Mouse (Mus musculus): ENCODE data around the gene Aplp2. TPM values are rescaled to one million over a fixed set of nuclear protein-coding genes. Genes with fewer than 3 reads are reported as not detected.

The Aplp2 gene
- polyA plus RNA-seq, 1 experiment from 2014 or later = 167 TPM

DNA sequence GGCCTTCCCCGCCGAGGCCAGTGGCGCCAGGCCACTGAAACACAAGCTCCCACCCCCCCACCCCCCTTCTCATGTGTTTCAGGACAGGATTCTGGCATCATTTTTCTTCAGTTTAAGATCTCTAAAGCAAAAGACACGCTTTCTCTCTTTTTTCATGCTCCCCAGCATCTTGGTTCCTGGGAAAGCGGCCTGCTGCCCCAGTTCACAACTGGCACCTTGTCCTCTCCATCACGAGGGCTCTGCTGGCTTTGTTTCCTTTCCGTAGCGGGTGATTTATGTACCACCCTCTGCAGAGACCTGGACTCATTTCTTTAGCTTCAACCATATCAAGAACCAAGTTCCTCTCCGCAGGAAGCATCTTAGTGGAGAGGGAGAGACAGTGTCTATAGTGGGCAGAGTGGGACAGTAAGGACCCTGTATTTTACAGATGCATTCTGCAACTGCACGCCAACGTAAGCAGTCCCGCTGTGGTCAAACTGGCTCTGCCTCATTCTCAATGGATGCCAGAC, 939 bp upstream of the Aplp2 start:
- Histone ChIP-seq H3K27me3 (ENCODE audit: control insufficient read depth, insufficient read depth, low read length) (no peaks in the 10 kb centered on the region), H3K36me3 (ENCODE audit: control insufficient read depth, insufficient read depth, low read length) (no peaks in the 10 kb centered on the region), H3K4me3 (ENCODE audit: low read depth, low read length) (peak overlapping the region; percentile 96), H3K4me1 (ENCODE audit: control insufficient read depth, insufficient read depth, low read length) (peaks cover 4% of the 10 kb centered on the region; the same call in 1 of the 2 replicates), H3K9ac (ENCODE audit: low read length) (peak overlapping the region; percentile 83), H3K4me2 (ENCODE audit: low read depth, severe bottlenecking) (peak overlapping the region; percentile 83), H3K9me3 (ENCODE audit: control insufficient read depth, low read length) (no peaks in the 10 kb centered on the region), H3K27ac (replicated peaks; ENCODE audit: low read depth, low read length) (peak overlapping the region; percentile 81)
- ATAC-seq (ENCODE audit: insufficient number of reproducible peaks, low FRiP score, low TSS enrichment, low read depth) (no peak), DNase-seq (ENCODE audit: low spot score) (no peak)
- WGBS = 19% methylated on average over 12 of the region's 12 CpGs

DNA sequence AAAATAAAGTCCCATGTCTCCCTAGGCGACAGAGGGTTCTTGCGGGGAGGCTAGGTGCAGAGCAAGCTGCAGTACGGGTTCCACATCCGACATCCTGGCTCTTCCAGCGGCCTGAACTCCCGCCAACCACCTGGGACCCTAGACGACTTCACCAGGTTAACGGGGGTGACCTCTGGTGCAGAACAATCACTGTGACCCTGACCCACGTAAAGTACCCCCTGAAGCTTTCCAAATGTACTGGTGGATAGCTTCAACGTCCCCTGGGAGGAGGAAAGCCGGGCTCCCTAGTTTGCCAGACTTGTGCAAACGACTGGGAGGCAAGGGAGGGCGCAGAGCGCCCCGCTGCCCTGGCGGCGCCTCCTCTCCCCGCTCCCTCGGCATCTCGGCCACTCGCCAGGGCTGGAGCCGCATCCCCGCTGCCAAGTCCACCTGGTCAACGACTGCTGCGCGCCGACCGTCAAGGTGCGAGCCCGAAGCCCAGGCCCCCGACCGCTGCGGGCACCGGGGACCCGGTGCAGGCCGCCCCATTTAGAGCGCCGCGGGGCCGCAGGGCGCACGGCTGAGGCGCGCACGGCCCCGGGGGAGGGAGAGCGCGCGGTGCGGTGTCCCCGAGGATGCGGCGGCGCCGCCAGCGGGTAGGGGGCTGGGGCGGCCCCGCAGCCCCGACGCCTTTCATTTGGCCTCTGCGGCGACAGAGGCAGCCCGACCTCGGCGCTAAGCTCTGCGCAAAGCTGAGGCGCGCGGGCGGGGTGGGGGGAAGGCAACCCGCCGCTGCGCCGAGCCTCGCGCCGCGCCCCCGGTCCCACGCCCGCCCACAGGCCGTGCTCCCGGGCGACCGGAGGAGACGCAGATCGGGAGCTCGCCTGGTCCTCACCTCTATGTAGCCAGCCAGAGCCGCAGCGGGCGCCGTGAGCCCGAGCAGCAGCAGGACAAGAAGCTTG, 596 bp downstream of the Aplp2 start:
- Histone ChIP-seq H3K4me1 (ENCODE audit: control insufficient read depth, insufficient read depth, low read length) (peaks cover 7% of the 10 kb centered on the region; the same call in 1 of the 2 replicates), H3K36me3 (ENCODE audit: control insufficient read depth, insufficient read depth, low read length) (no peaks in the 10 kb centered on the region), H3K9me3 (ENCODE audit: control insufficient read depth, low read length) (no peaks in the 10 kb centered on the region), H3K27ac (replicated peaks; ENCODE audit: low read depth, low read length) (peak overlapping the region; percentile 86), H3K4me2 (ENCODE audit: low read depth, severe bottlenecking) (peak overlapping the region; percentile 86), H3K27me3 (ENCODE audit: control insufficient read depth, insufficient read depth, low read length) (no peaks in the 10 kb centered on the region), H3K9ac (ENCODE audit: low read length) (peak overlapping the region; percentile 68), H3K4me3 (ENCODE audit: low read depth, low read length) (peak overlapping the region; percentile 96)
- under 1% methylated on average over 74 of the region's 93 CpGs for WGBS
- ATAC-seq (ENCODE audit: insufficient number of reproducible peaks, low FRiP score, low TSS enrichment, low read depth) (peak; percentile 58; the same call in 1 of the 2 replicates), DNase-seq (ENCODE audit: low spot score) (peak; percentile 59)

DNA sequence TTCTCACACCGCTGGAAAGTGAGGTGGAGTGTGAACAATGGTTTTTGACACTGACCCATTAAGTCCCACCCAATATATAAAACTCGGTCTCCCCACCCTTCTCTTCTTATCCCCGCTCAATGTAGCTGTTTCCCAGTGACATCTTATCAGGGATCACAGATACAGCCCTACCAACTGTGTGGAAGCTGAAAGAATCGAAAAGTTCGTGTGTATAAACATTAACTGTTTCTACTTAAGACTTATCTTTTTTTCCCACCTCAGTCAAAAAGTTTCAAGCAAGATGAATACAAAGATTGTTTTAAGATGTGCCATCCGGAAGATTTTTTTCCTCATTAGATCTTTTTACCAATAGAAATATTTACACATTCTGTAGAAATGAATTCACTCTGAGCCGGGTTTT, 1.5 kb downstream of the Aplp2 start:
- ATAC-seq (ENCODE audit: insufficient number of reproducible peaks, low FRiP score, low TSS enrichment, low read depth) = no peak
- no peaks in the 10 kb centered on the region for H3K36me3 ChIP-seq (ENCODE audit: control insufficient read depth, insufficient read depth, low read length)
- peak overlapping the region; percentile 96 for H3K4me3 ChIP-seq (ENCODE audit: low read depth, low read length)
- 36% methylated on average over 7 of the region's 7 CpGs for WGBS
- H3K9ac ChIP-seq (ENCODE audit: low read length) = no peak overlapping the region
- no peak overlapping the region for H3K27ac ChIP-seq (replicated peaks; ENCODE audit: low read depth, low read length)
- no peak for DNase-seq (ENCODE audit: low spot score)
- H3K27me3 ChIP-seq (ENCODE audit: control insufficient read depth, insufficient read depth, low read length) = no peaks in the 10 kb centered on the region
- peaks cover 7% of the 10 kb centered on the region; the same call in 1 of the 2 replicates for H3K4me1 ChIP-seq (ENCODE audit: control insufficient read depth, insufficient read depth, low read length)
- no peaks in the 10 kb centered on the region for H3K9me3 ChIP-seq (ENCODE audit: control insufficient read depth, low read length)
- peak overlapping the region; percentile 86; the same call in 1 of the 2 replicates for H3K4me2 ChIP-seq (ENCODE audit: low read depth, severe bottlenecking)

DNA sequence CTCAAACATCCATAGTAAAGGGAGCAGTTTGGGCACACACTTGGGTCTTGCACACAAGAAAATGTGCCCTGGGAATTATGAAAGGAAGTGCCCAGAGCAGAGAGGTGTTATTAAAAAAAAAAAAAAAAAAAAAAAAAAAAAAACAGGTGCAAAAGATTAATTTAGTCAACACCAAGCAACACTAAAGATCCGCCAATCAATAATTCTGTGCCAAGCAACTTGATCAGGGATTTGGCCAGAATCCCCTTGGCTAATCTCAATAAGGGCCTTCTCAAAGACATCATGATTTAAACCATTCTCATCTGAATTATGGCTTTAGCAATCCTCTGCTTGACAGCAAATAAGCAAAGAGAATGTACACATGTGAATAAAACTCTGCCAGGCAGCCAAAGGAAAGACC, 2.1 kb downstream of the Aplp2 start:
- 80% methylated on average over 1 of the region's 1 CpGs for WGBS
- ATAC-seq (ENCODE audit: insufficient number of reproducible peaks, low FRiP score, low TSS enrichment, low read depth) = no peak
- peaks cover 7% of the 10 kb centered on the region; the same call in 1 of the 2 replicates for H3K4me1 ChIP-seq (ENCODE audit: control insufficient read depth, insufficient read depth, low read length)

DNA sequence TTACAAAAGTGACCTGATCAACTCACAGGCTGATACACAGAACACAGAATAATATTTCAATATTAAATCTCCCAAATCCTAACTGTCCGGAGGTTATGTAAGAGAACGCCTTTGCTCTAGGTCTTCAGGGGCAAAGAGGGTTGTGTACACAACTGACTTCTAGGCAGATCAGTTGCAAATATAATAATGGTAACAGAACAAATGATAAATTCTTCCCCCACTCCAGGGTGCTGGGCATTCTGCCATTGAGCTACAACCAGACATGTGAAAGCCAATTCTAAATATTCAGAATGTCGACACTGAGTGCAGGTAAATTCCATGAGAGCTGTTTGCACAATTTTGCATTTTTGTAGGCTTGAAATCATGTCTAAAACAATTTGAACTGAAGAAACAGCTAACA, 3.9 kb downstream of the Aplp2 start:
- H3K27me3 ChIP-seq (ENCODE audit: control insufficient read depth, insufficient read depth, low read length) = no peaks in the 10 kb centered on the region
- no peak overlapping the region for H3K4me3 ChIP-seq (ENCODE audit: low read depth, low read length)
- no peak overlapping the region for H3K9ac ChIP-seq (ENCODE audit: low read length)
- peaks cover 4% of the 10 kb centered on the region; the same call in 1 of the 2 replicates for H3K4me1 ChIP-seq (ENCODE audit: control insufficient read depth, insufficient read depth, low read length)
- H3K27ac ChIP-seq (replicated peaks; ENCODE audit: low read depth, low read length) = no peak overlapping the region
- no peaks in the 10 kb centered on the region for H3K9me3 ChIP-seq (ENCODE audit: control insufficient read depth, low read length)
- no peak for ATAC-seq (ENCODE audit: insufficient number of reproducible peaks, low FRiP score, low TSS enrichment, low read depth)
- H3K4me2 ChIP-seq (ENCODE audit: low read depth, severe bottlenecking) = no peak overlapping the region
- WGBS = 97% methylated on average over 3 of the region's 3 CpGs
- no peaks in the 10 kb centered on the region for H3K36me3 ChIP-seq (ENCODE audit: control insufficient read depth, insufficient read depth, low read length)
- DNase-seq (ENCODE audit: low spot score) = no peak

More for the DNA sequence above, 2.1 kb downstream of the Aplp2 start:
- Histone ChIP-seq H3K36me3 (ENCODE audit: control insufficient read depth, insufficient read depth, low read length) (no peaks in the 10 kb centered on the region), H3K27ac (replicated peaks; ENCODE audit: low read depth, low read length) (no peak overlapping the region), H3K9me3 (ENCODE audit: control insufficient read depth, low read length) (no peaks in the 10 kb centered on the region), H3K27me3 (ENCODE audit: control insufficient read depth, insufficient read depth, low read length) (no peaks in the 10 kb centered on the region), H3K9ac (ENCODE audit: low read length) (no peak overlapping the region), H3K4me3 (ENCODE audit: low read depth, low read length) (no peak overlapping the region), H3K4me2 (ENCODE audit: low read depth, severe bottlenecking) (no peak overlapping the region)
- no peak for DNase-seq (ENCODE audit: low spot score)

DNA sequence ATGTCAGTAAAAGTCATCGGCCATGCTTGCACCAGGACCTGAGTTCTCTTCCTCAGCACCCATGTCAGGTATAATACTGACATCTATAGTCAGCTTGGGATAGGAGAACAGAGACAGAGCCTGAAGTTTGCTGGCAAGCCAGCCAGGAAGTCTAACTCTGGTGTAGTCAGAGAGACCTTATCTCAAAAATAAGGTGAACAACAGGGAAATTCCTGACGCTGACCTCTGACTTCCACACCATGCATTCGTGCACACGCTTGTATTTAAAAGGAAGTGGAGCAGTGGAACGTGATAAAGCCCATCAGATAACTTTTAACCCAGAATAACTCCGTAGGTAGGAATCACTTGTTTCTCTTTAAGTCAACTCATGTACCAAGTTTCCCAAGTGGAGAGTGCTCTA, 6.9 kb downstream of the Aplp2 start:
- no peak for DNase-seq (ENCODE audit: low spot score)
- Histone ChIP-seq H3K27ac (replicated peaks; ENCODE audit: low read depth, low read length) (no peak overlapping the region), H3K9ac (ENCODE audit: low read length) (no peak overlapping the region), H3K4me2 (ENCODE audit: low read depth, severe bottlenecking) (no peak overlapping the region), H3K9me3 (ENCODE audit: control insufficient read depth, low read length) (no peaks in the 10 kb centered on the region), H3K27me3 (ENCODE audit: control insufficient read depth, insufficient read depth, low read length) (no peaks in the 10 kb centered on the region), H3K4me1 (ENCODE audit: control insufficient read depth, insufficient read depth, low read length) (0 out of 2 replicates have a peak, but pooled peaks cover 3% of the 10 kb centered on the region), H3K36me3 (ENCODE audit: control insufficient read depth, insufficient read depth, low read length) (no peaks in the 10 kb centered on the region), H3K4me3 (ENCODE audit: low read depth, low read length) (no peak overlapping the region)
- WGBS = 80% methylated on average over 6 of the region's 6 CpGs
- no peak for ATAC-seq (ENCODE audit: insufficient number of reproducible peaks, low FRiP score, low TSS enrichment, low read depth)

DNA sequence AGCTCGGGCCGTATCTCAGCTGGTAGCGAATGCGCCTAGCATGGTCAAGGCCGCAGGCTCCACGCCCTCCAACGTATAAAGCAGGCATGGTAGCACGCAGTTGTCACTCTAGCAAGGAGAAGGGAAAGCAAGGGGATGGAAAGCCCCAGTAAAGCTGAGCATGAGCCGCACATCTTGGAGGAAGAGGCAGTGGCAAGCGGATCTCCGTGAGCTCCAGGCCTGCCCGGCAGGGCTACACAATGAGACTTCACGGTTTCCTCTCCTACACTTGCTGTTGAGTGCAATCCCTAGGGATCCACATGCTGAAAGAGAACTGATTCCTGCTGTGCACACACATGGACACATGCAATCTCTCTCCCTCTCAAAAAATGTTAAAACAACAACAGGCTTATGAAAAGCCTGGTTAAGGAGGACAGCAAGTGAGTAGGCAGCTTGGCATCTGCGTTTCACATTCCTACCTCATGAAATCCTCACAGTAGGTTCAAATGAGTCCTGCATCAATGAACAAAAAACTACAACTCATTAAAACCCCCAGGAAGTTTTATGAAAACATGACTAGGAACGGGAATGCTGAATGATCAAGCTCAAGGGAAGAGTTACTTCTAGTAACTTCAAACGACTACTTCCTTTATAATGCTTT, 7.9 kb downstream of the Aplp2 start:
- no peak overlapping the region for H3K9ac ChIP-seq (ENCODE audit: low read length)
- ATAC-seq (ENCODE audit: insufficient number of reproducible peaks, low FRiP score, low TSS enrichment, low read depth) (no peak), DNase-seq (ENCODE audit: low spot score) (no peak)
- no peak overlapping the region for H3K27ac ChIP-seq (replicated peaks; ENCODE audit: low read depth, low read length)
- H3K36me3 ChIP-seq (ENCODE audit: control insufficient read depth, insufficient read depth, low read length) = no peaks in the 10 kb centered on the region
- H3K4me1 ChIP-seq (ENCODE audit: control insufficient read depth, insufficient read depth, low read length) = 0 out of 2 replicates have a peak, but pooled peaks cover 3% of the 10 kb centered on the region
- no peak overlapping the region for H3K4me2 ChIP-seq (ENCODE audit: low read depth, severe bottlenecking)
- WGBS = 84% methylated on average over 16 of the region's 16 CpGs
- no peaks in the 10 kb centered on the region for H3K9me3 ChIP-seq (ENCODE audit: control insufficient read depth, low read length)
- H3K4me3 ChIP-seq (ENCODE audit: low read depth, low read length) = no peak overlapping the region
- no peaks in the 10 kb centered on the region for H3K27me3 ChIP-seq (ENCODE audit: control insufficient read depth, insufficient read depth, low read length)

DNA sequence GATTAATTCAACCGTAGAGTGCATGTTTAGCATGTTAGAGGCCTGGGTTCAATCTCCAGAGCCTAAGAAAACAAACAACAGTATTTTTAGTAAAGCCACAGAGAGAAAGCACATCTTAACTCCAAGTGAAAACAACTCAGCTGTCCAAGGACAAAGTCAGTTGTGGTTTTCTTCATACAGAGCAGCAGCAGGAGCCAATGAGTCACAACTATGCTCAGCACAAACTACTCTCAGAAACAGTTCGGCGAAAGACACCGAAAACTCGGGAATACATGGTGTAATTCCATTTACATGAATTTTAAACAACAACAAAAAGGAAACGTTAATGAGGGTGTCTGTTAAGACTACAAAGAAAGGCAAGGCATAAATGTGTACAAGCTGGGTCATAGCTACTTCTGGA, 8.5 kb downstream of the Aplp2 start:
- H3K9me3 ChIP-seq (ENCODE audit: control insufficient read depth, low read length) = no peaks in the 10 kb centered on the region
- ATAC-seq (ENCODE audit: insufficient number of reproducible peaks, low FRiP score, low TSS enrichment, low read depth) (no peak), DNase-seq (ENCODE audit: low spot score) (no peak)
- H3K4me3 ChIP-seq (ENCODE audit: low read depth, low read length) = no peak overlapping the region
- H3K9ac ChIP-seq (ENCODE audit: low read length) = no peak overlapping the region
- H3K36me3 ChIP-seq (ENCODE audit: control insufficient read depth, insufficient read depth, low read length) = no peaks in the 10 kb centered on the region
- no peak overlapping the region for H3K4me2 ChIP-seq (ENCODE audit: low read depth, severe bottlenecking)
- no peak overlapping the region for H3K27ac ChIP-seq (replicated peaks; ENCODE audit: low read depth, low read length)
- 91% methylated on average over 6 of the region's 6 CpGs for WGBS
- no peaks in the 10 kb centered on the region for H3K27me3 ChIP-seq (ENCODE audit: control insufficient read depth, insufficient read depth, low read length)
- 0 out of 2 replicates have a peak, but pooled peaks cover 3% of the 10 kb centered on the region for H3K4me1 ChIP-seq (ENCODE audit: control insufficient read depth, insufficient read depth, low read length)
